Mouse (Mus musculus): ENCODE data around the gene Fam149a. TPM values are rescaled to one million over a fixed set of nuclear protein-coding genes. Genes with fewer than 3 reads are reported as not detected.

Gene Fam149a
- polyA plus RNA-seq, 1 experiment = 0.03 TPM

- no peaks in the 10 kb centered on the region for H3K27me3 ChIP-seq (ENCODE audit: control insufficient read depth)
- no peaks in the 10 kb centered on the region for H3K9me3 ChIP-seq (ENCODE audit: control insufficient read depth, low read length)
- TF ChIP-seq GATA1 (IDR thresholded peaks at IDR 0.05; ENCODE audit: low read length) = no peak
- no peak for TF ChIP-seq TAL1 (IDR thresholded peaks at IDR 0.05; ENCODE audit: low read length)
- no peaks in the 10 kb centered on the region for H3K4me1 ChIP-seq (ENCODE audit: control insufficient read depth)
- H3K4me3 ChIP-seq (replicated peaks) = no peak overlapping the region
- H3K36me3 ChIP-seq (ENCODE audit: control insufficient read depth) = no peaks in the 10 kb centered on the region
Observed at GRCm38 (mm10) chr8:45374071-45374470, 8.0 kb downstream of the Fam149a start.

DNA sequence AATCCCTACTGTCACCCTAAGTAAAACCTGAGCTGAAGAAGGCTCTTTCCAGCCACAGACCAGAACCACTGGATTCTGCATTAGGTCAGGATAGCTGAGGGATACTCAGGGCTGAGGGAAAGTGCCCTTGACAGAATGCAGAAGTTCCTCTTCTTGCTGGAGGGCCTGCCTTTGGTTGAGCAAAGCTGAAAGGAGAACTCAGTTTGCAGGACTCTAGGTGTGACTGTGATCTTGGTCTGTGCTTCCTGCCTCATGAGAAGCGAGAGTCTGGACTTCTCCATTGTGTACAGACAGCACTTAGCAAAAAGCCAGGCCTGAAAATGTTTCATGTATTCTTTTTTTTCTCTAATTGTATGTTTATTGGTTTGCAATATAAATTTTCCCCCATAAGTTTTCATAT is 14.9 kb downstream of the Fam149a start:
- Histone ChIP-seq H3K27me3 (ENCODE audit: control insufficient read depth) (no peaks in the 10 kb centered on the region), H3K36me3 (ENCODE audit: control insufficient read depth) (no peaks in the 10 kb centered on the region)
- TF ChIP-seq GATA1 (IDR thresholded peaks at IDR 0.05; ENCODE audit: low read length) (no peak), TAL1 (IDR thresholded peaks at IDR 0.05; ENCODE audit: low read length) (no peak)

GRCm38 (mm10) chr8:45363220-45363619 is 18.9 kb downstream of the Fam149a start:
- Histone ChIP-seq H3K36me3 (ENCODE audit: control insufficient read depth) (no peaks in the 10 kb centered on the region), H3K4me3 (replicated peaks) (no peak overlapping the region), H3K27me3 (ENCODE audit: control insufficient read depth) (peaks cover 2% of the 10 kb centered on the region), H3K4me1 (ENCODE audit: control insufficient read depth) (no peaks in the 10 kb centered on the region), H3K9me3 (ENCODE audit: control insufficient read depth, low read length) (no peaks in the 10 kb centered on the region; the same call in 1 of the 2 replicates)
- TF ChIP-seq TAL1 (IDR thresholded peaks at IDR 0.05; ENCODE audit: low read length) (no peak), GATA1 (IDR thresholded peaks at IDR 0.05; ENCODE audit: low read length) (no peak)

More for the DNA sequence above, 14.9 kb downstream of the Fam149a start:
- H3K4me3 ChIP-seq (replicated peaks) = no peak overlapping the region
- H3K4me1 ChIP-seq (ENCODE audit: control insufficient read depth) = no peaks in the 10 kb centered on the region
- H3K9me3 ChIP-seq (ENCODE audit: control insufficient read depth, low read length) = no peaks in the 10 kb centered on the region; the same call in 1 of the 2 replicates

DNA sequence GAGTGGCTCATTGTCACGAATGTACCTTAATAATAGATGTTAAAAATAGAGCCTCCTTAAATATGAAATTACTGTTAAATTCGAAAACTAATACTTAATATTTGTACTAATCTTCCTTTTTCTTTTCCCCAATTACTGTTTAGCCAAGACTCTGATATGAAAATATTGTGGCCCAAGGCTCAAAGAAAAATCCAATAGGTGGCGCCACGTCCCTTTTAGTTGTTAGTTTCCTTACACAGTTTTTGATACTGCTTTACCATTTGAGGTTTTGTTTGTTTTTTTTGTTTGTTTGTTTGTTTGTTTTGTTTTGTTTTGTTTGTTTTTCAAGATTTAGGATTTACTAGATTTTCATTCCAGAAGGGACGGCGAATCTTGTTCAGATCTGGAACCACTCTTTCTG is 19.8 kb downstream of the Fam149a start:
- Histone ChIP-seq H3K4me1 (ENCODE audit: control insufficient read depth) (no peaks in the 10 kb centered on the region), H3K36me3 (ENCODE audit: control insufficient read depth) (no peaks in the 10 kb centered on the region), H3K4me3 (replicated peaks) (no peak overlapping the region), H3K9me3 (ENCODE audit: control insufficient read depth, low read length) (no peaks in the 10 kb centered on the region; the same call in 1 of the 2 replicates), H3K27me3 (ENCODE audit: control insufficient read depth) (peaks cover 2% of the 10 kb centered on the region)
- no peak for TF ChIP-seq TAL1 (IDR thresholded peaks at IDR 0.05; ENCODE audit: low read length)
- TF ChIP-seq GATA1 (IDR thresholded peaks at IDR 0.05; ENCODE audit: low read length) = no peak

DNA sequence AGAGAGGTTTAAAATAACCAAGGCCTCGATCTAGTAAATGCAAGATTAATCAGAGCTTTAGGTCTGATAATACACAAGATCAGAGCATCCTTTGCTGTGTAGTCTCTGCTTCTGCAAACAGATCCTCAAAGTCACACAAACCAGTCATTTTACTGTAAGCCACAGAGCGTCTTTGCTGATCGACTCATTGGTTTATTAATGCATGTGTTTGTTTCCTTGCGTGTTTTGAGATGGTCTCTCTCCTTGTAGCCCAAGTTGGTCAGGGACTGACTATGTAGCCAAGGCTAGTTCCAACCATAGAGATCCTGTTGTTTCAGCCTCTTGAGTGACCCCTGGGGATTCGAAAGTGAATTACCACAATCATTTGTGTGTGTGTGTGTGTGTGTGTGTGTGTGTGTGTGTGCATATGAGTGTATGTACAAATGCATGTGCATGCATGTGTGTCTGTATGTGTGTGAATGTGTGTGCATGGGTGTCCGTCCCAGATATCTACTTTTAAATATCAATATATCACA is 22.9 kb downstream of the Fam149a start:
- Histone ChIP-seq H3K9me3 (ENCODE audit: control insufficient read depth, low read length) (no peaks in the 10 kb centered on the region; the same call in 1 of the 2 replicates), H3K27me3 (ENCODE audit: control insufficient read depth) (peaks cover 2% of the 10 kb centered on the region), H3K36me3 (ENCODE audit: control insufficient read depth) (no peaks in the 10 kb centered on the region; the same call in 1 of the 2 replicates), H3K4me3 (replicated peaks) (no peak overlapping the region), H3K4me1 (ENCODE audit: control insufficient read depth) (no peaks in the 10 kb centered on the region)
- TF ChIP-seq TAL1 (IDR thresholded peaks at IDR 0.05; ENCODE audit: low read length) (no peak), GATA1 (IDR thresholded peaks at IDR 0.05; ENCODE audit: low read length) (no peak)

GRCm38 (mm10) chr8:45358132-45358918 is 23.8 kb downstream of the Fam149a start:
- H3K4me3 ChIP-seq (replicated peaks) = peak overlapping the region; percentile 50
- no peaks in the 10 kb centered on the region; the same call in 1 of the 2 replicates for H3K36me3 ChIP-seq (ENCODE audit: control insufficient read depth)
- no peak for TF ChIP-seq TAL1 (IDR thresholded peaks at IDR 0.05; ENCODE audit: low read length)
- TF ChIP-seq GATA1 (IDR thresholded peaks at IDR 0.05; ENCODE audit: low read length) = no peak
- H3K27me3 ChIP-seq (ENCODE audit: control insufficient read depth) = peaks cover 2% of the 10 kb centered on the region
- H3K9me3 ChIP-seq (ENCODE audit: control insufficient read depth, low read length) = no peaks in the 10 kb centered on the region
- H3K4me1 ChIP-seq (ENCODE audit: control insufficient read depth) = no peaks in the 10 kb centered on the region

DNA sequence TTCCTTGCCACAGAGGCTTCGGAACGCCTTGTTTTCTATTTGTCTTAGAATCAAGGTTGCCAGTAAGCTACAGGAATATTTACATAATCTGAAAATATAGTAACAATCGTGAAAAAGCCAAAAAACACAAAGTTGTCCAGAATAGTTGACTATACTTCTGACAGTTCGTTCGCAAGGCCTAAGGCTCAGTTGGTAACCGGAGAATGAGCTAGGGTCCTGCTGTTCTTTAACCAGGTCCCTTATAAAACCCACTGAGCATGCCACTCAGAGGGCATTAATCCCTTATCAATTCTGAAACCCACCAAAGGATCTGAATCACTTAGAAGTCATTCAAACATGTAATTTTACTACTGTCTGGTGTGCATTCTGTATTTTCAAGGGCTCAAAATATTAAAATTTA is 26.3 kb downstream of the Fam149a start:
- Histone ChIP-seq H3K4me3 (replicated peaks) (no peak overlapping the region), H3K4me1 (ENCODE audit: control insufficient read depth) (no peaks in the 10 kb centered on the region), H3K36me3 (ENCODE audit: control insufficient read depth) (no peaks in the 10 kb centered on the region; the same call in 1 of the 2 replicates), H3K9me3 (ENCODE audit: control insufficient read depth, low read length) (no peaks in the 10 kb centered on the region), H3K27me3 (ENCODE audit: control insufficient read depth) (peaks cover 2% of the 10 kb centered on the region)
- no peak for TF ChIP-seq GATA1 (IDR thresholded peaks at IDR 0.05; ENCODE audit: low read length)
- no peak for TF ChIP-seq TAL1 (IDR thresholded peaks at IDR 0.05; ENCODE audit: low read length)

GRCm38 (mm10) chr8:45345031-45345430 is 37.1 kb downstream of the Fam149a start:
- no peak overlapping the region for H3K4me3 ChIP-seq (replicated peaks)
- TF ChIP-seq TAL1 (IDR thresholded peaks at IDR 0.05; ENCODE audit: low read length) (no peak), GATA1 (IDR thresholded peaks at IDR 0.05; ENCODE audit: low read length) (no peak)
- peaks cover 3% of the 10 kb centered on the region; the same call in 1 of the 2 replicates for H3K9me3 ChIP-seq (ENCODE audit: control insufficient read depth, low read length)
- H3K36me3 ChIP-seq (ENCODE audit: control insufficient read depth) = no peaks in the 10 kb centered on the region; the same call in 1 of the 2 replicates
- H3K27me3 ChIP-seq (ENCODE audit: control insufficient read depth) = no peaks in the 10 kb centered on the region
- no peaks in the 10 kb centered on the region for H3K4me1 ChIP-seq (ENCODE audit: control insufficient read depth)

GRCm38 (mm10) chr8:45344298-45344697 is 37.8 kb downstream of the Fam149a start:
- H3K4me1 ChIP-seq (ENCODE audit: control insufficient read depth) = no peaks in the 10 kb centered on the region
- H3K4me3 ChIP-seq (replicated peaks) = no peak overlapping the region
- H3K36me3 ChIP-seq (ENCODE audit: control insufficient read depth) = no peaks in the 10 kb centered on the region; the same call in 1 of the 2 replicates
- H3K27me3 ChIP-seq (ENCODE audit: control insufficient read depth) = no peaks in the 10 kb centered on the region
- peaks cover 3% of the 10 kb centered on the region; the same call in 1 of the 2 replicates for H3K9me3 ChIP-seq (ENCODE audit: control insufficient read depth, low read length)
- TF ChIP-seq TAL1 (IDR thresholded peaks at IDR 0.05; ENCODE audit: low read length) (no peak), GATA1 (IDR thresholded peaks at IDR 0.05; ENCODE audit: low read length) (no peak)

Data from erythroblast, embryonic 14.5 days (primary cell).